Mouse (Mus musculus): ENCODE results near the gene Ankrd63. TPM values are rescaled to one million over a fixed set of nuclear protein-coding genes. Genes with fewer than 3 reads are reported as not detected.

Ankrd63 gene
- polyA plus RNA-seq, 1 experiment from 2014 or later, result not detected

- no peak for ATAC-seq (ENCODE audit: insufficient number of reproducible peaks, insufficient read depth, low FRiP score, low read depth)
- no peaks in the 10 kb centered on the region for H3K4me1 ChIP-seq (ENCODE audit: control insufficient read depth, insufficient read depth, low read length)
- H3K27ac ChIP-seq (ENCODE audit: low read length), result no peak overlapping the region
- H3K36me3 ChIP-seq (ENCODE audit: control insufficient read depth, insufficient read depth, low read length), result no peaks in the 10 kb centered on the region
- no peak overlapping the region for H3K4me3 ChIP-seq (ENCODE audit: low read depth, low read length)
- 74% methylated on average over 10 of the region's 10 CpGs for WGBS
- no peak overlapping the region for H3K4me2 ChIP-seq (replicated peaks; ENCODE audit: low read depth, low read length)
- H3K9ac ChIP-seq (replicated peaks; ENCODE audit: low read depth, low read length), result no peak overlapping the region
- H3K27me3 ChIP-seq (ENCODE audit: control insufficient read depth, insufficient read depth, low read length), result no peaks in the 10 kb centered on the region
- H3K9me3 ChIP-seq (ENCODE audit: control insufficient read depth, low read depth, low read length), result no peaks in the 10 kb centered on the region
Observed at GRCm38 (mm10) chr2:118689875-118690274, 13.9 kb downstream of the Ankrd63 start.

- Histone ChIP-seq H3K27ac (ENCODE audit: low read length) (no peak overlapping the region), H3K27me3 (ENCODE audit: control insufficient read depth, insufficient read depth, low read length) (no peaks in the 10 kb centered on the region), H3K9ac (replicated peaks; ENCODE audit: low read depth, low read length) (no peak overlapping the region), H3K4me3 (ENCODE audit: low read depth, low read length) (no peak overlapping the region), H3K4me2 (replicated peaks; ENCODE audit: low read depth, low read length) (no peak overlapping the region), H3K4me1 (ENCODE audit: control insufficient read depth, insufficient read depth, low read length) (no peaks in the 10 kb centered on the region), H3K36me3 (ENCODE audit: control insufficient read depth, insufficient read depth, low read length) (no peaks in the 10 kb centered on the region), H3K9me3 (ENCODE audit: control insufficient read depth, low read depth, low read length) (no peaks in the 10 kb centered on the region)
- 93% methylated on average over 3 of the region's 3 CpGs for WGBS
- no peak for ATAC-seq (ENCODE audit: insufficient number of reproducible peaks, insufficient read depth, low FRiP score, low read depth)
Observed at GRCm38 (mm10) chr2:118687791-118688190, 16.0 kb downstream of the Ankrd63 start.

- WGBS, result 60% methylated on average over 8 of the region's 8 CpGs
- H3K9me3 ChIP-seq (ENCODE audit: control insufficient read depth, low read depth, low read length), result no peaks in the 10 kb centered on the region
- no peak for ATAC-seq (ENCODE audit: insufficient number of reproducible peaks, insufficient read depth, low FRiP score, low read depth)
Observed at GRCm38 (mm10) chr2:118686693-118687092, 17.1 kb downstream of the Ankrd63 start.

GRCm38 (mm10) chr2:118685088-118685487 is 18.7 kb downstream of the Ankrd63 start:
- H3K36me3 ChIP-seq (ENCODE audit: control insufficient read depth, insufficient read depth, low read length), result no peaks in the 10 kb centered on the region
- 75% methylated on average over 4 of the region's 4 CpGs for WGBS
- H3K4me3 ChIP-seq (ENCODE audit: low read depth, low read length), result no peak overlapping the region
- no peak overlapping the region for H3K9ac ChIP-seq (replicated peaks; ENCODE audit: low read depth, low read length)
- no peaks in the 10 kb centered on the region for H3K4me1 ChIP-seq (ENCODE audit: control insufficient read depth, insufficient read depth, low read length)
- no peak for ATAC-seq (ENCODE audit: insufficient number of reproducible peaks, insufficient read depth, low FRiP score, low read depth)
- no peaks in the 10 kb centered on the region for H3K27me3 ChIP-seq (ENCODE audit: control insufficient read depth, insufficient read depth, low read length)
- no peak overlapping the region for H3K4me2 ChIP-seq (replicated peaks; ENCODE audit: low read depth, low read length)
- H3K27ac ChIP-seq (ENCODE audit: low read length), result no peak overlapping the region
- no peaks in the 10 kb centered on the region for H3K9me3 ChIP-seq (ENCODE audit: control insufficient read depth, low read depth, low read length)

More at GRCm38 (mm10) chr2:118686693-118687092, 17.1 kb downstream of the Ankrd63 start:
- H3K27me3 ChIP-seq (ENCODE audit: control insufficient read depth, insufficient read depth, low read length), result no peaks in the 10 kb centered on the region
- H3K36me3 ChIP-seq (ENCODE audit: control insufficient read depth, insufficient read depth, low read length), result no peaks in the 10 kb centered on the region
- no peak overlapping the region for H3K4me3 ChIP-seq (ENCODE audit: low read depth, low read length)
- H3K4me2 ChIP-seq (replicated peaks; ENCODE audit: low read depth, low read length), result no peak overlapping the region
- H3K4me1 ChIP-seq (ENCODE audit: control insufficient read depth, insufficient read depth, low read length), result no peaks in the 10 kb centered on the region
- H3K27ac ChIP-seq (ENCODE audit: low read length), result no peak overlapping the region
- no peak overlapping the region for H3K9ac ChIP-seq (replicated peaks; ENCODE audit: low read depth, low read length)

- peaks cover 10% of the 10 kb centered on the region; the same call in 1 of the 2 replicates for H3K27me3 ChIP-seq (ENCODE audit: control insufficient read depth, insufficient read depth, low read length)
- H3K4me3 ChIP-seq (ENCODE audit: low read depth, low read length), result no peak overlapping the region
- no peaks in the 10 kb centered on the region for H3K9me3 ChIP-seq (ENCODE audit: control insufficient read depth, low read depth, low read length)
- H3K4me2 ChIP-seq (replicated peaks; ENCODE audit: low read depth, low read length), result no peak overlapping the region
- H3K36me3 ChIP-seq (ENCODE audit: control insufficient read depth, insufficient read depth, low read length), result no peaks in the 10 kb centered on the region
- no peaks in the 10 kb centered on the region for H3K4me1 ChIP-seq (ENCODE audit: control insufficient read depth, insufficient read depth, low read length)
- 50% methylated on average over 8 of the region's 8 CpGs for WGBS
- H3K9ac ChIP-seq (replicated peaks; ENCODE audit: low read depth, low read length), result no peak overlapping the region
- ATAC-seq (ENCODE audit: insufficient number of reproducible peaks, insufficient read depth, low FRiP score, low read depth), result 0 out of 2 replicates have a peak, but pooled peaks have one; percentile 30
- H3K27ac ChIP-seq (ENCODE audit: low read length), result no peak overlapping the region
Observed at GRCm38 (mm10) chr2:118682544-118683260, 21.1 kb downstream of the Ankrd63 start.

- no peak for ATAC-seq (ENCODE audit: insufficient number of reproducible peaks, insufficient read depth, low FRiP score, low read depth)
- H3K4me1 ChIP-seq (ENCODE audit: control insufficient read depth, insufficient read depth, low read length), result peaks cover 10% of the 10 kb centered on the region; the same call in 1 of the 2 replicates
- 91% methylated on average over 6 of the region's 6 CpGs for WGBS
Observed at GRCm38 (mm10) chr2:118680926-118681325, 22.8 kb downstream of the Ankrd63 start.

GRCm38 (mm10) chr2:118679577-118679976 is 24.2 kb downstream of the Ankrd63 start:
- Histone ChIP-seq H3K4me3 (ENCODE audit: low read depth, low read length) (no peak overlapping the region), H3K4me1 (ENCODE audit: control insufficient read depth, insufficient read depth, low read length) (peaks cover 10% of the 10 kb centered on the region; the same call in 1 of the 2 replicates), H3K4me2 (replicated peaks; ENCODE audit: low read depth, low read length) (no peak overlapping the region), H3K9ac (replicated peaks; ENCODE audit: low read depth, low read length) (no peak overlapping the region), H3K9me3 (ENCODE audit: control insufficient read depth, low read depth, low read length) (no peaks in the 10 kb centered on the region), H3K36me3 (ENCODE audit: control insufficient read depth, insufficient read depth, low read length) (no peaks in the 10 kb centered on the region), H3K27ac (ENCODE audit: low read length) (no peak overlapping the region), H3K27me3 (ENCODE audit: control insufficient read depth, insufficient read depth, low read length) (peaks cover 28% of the 10 kb centered on the region)
- no peak for ATAC-seq (ENCODE audit: insufficient number of reproducible peaks, insufficient read depth, low FRiP score, low read depth)
- 72% methylated on average over 3 of the region's 3 CpGs for WGBS

More at GRCm38 (mm10) chr2:118680926-118681325, 22.8 kb downstream of the Ankrd63 start:
- Histone ChIP-seq H3K36me3 (ENCODE audit: control insufficient read depth, insufficient read depth, low read length) (no peaks in the 10 kb centered on the region), H3K27ac (ENCODE audit: low read length) (no peak overlapping the region), H3K9me3 (ENCODE audit: control insufficient read depth, low read depth, low read length) (no peaks in the 10 kb centered on the region), H3K4me3 (ENCODE audit: low read depth, low read length) (no peak overlapping the region), H3K4me2 (replicated peaks; ENCODE audit: low read depth, low read length) (no peak overlapping the region), H3K9ac (replicated peaks; ENCODE audit: low read depth, low read length) (no peak overlapping the region), H3K27me3 (ENCODE audit: control insufficient read depth, insufficient read depth, low read length) (peaks cover 24% of the 10 kb centered on the region)

GRCm38 (mm10) chr2:118677817-118678216 is 25.9 kb downstream of the Ankrd63 start:
- 17% methylated on average over 4 of the region's 4 CpGs for WGBS
- no peak for ATAC-seq (ENCODE audit: insufficient number of reproducible peaks, insufficient read depth, low FRiP score, low read depth)
- H3K4me3 ChIP-seq (ENCODE audit: low read depth, low read length), result peak overlapping the region; percentile 48
- no peaks in the 10 kb centered on the region for H3K36me3 ChIP-seq (ENCODE audit: control insufficient read depth, insufficient read depth, low read length)
- H3K9me3 ChIP-seq (ENCODE audit: control insufficient read depth, low read depth, low read length), result no peaks in the 10 kb centered on the region
- H3K4me1 ChIP-seq (ENCODE audit: control insufficient read depth, insufficient read depth, low read length), result peaks cover 10% of the 10 kb centered on the region; the same call in 1 of the 2 replicates
- peaks cover 31% of the 10 kb centered on the region for H3K27me3 ChIP-seq (ENCODE audit: control insufficient read depth, insufficient read depth, low read length)
- H3K4me2 ChIP-seq (replicated peaks; ENCODE audit: low read depth, low read length), result peak overlapping the region; percentile 98
- no peak overlapping the region for H3K9ac ChIP-seq (replicated peaks; ENCODE audit: low read depth, low read length)
- no peak overlapping the region for H3K27ac ChIP-seq (ENCODE audit: low read length)

All from stomach, embryonic 14.5 days (tissue).